ENCODE assay signal across 8 mouse cellular contexts in the genomic region with DNA sequence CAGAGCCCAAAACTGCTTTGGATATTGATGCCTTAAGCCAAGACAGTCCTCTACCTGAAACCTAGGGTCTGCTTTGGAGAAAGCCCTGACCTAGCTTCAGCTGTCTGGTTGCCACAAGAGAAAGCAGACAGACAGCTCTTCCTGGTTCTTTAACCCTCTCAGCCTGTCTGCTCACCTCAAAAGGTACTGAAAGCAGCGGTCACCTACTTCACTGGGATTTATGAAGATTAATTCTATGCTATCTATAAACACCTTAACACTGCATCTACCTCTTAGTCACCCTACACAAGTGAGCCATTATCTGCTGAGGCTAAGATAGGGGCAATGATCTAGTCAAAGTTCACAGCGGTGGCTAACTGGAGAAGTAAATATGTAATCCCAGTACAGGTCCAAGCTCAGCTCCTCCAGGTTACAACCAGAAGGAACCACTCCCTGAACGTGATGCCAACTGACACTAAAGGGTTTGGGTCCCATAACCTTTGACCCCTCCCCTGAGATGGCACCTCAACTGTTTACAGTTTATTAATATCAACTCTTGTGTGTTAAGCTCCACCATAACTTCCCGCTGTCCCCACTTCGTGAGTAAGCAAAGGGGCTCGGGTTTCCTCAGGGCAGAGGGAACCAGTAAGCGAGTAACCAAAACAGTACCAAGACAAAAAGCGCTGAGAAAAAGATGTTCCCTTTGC. TPM values are rescaled to one million over a fixed set of nuclear protein-coding genes. Genes with fewer than 3 reads are reported as not detected.
A peak's percentile ranks its signal among the peaks of the same experiment; 100 is the strongest.
DNase-seq lines count a peak whose midpoint lies in the region; ATAC-seq and TF ChIP-seq lines count a peak whose summit lies in the region.

No protein-coding gene starts in this region.

- no peak for DNase-seq in lung, adult 2 months
- no peak for DNase-seq in lung, postnatal 36 days
- peak; percentile 62 for DNase-seq in kidney, adult 18-20 months
- DNase-seq in lung, postnatal 14 days: peak; percentile 7
- DNase-seq in left cerebral cortex, adult 18-20 months (ENCODE audit: low spot score in 2 of 2): no peak
- no peak for DNase-seq in frontal cortex, postnatal 14 days (ENCODE audit: low spot score in 2 of 2)
- DNase-seq in right cerebral cortex, postnatal 14 days: no peak

- H3K4me1 ChIP-seq in lung, adult 2 months (ENCODE audit: control insufficient read depth, insufficient read depth, low read length): peaks cover 17% of the 10 kb centered on the region

- no peak for TF ChIP-seq POLR2A in lung, adult 2 months (IDR thresholded peaks at IDR 0.05; ENCODE audit: borderline replicate concordance, extremely low read depth, low read depth, low read length)

- peak overlapping the region; percentile 86 for H3K4me3 ChIP-seq in lung, adult 2 months (replicated peaks; ENCODE audit: extremely low read depth, low read depth, low read length)

- ATAC-seq in erythroblast, adult 5-6 weeks (replicated peaks; ENCODE audit: low FRiP score, poor library complexity, severe bottlenecking): peak; percentile 13; the same call in 1 of the 2 replicates

- no peak for TF ChIP-seq CTCF in lung, adult 2 months (IDR thresholded peaks at IDR 0.05; ENCODE audit: insufficient read depth, low read length)

- WGBS in lung, adult 2 months: 19% methylated on average over 8 of the region's 8 CpGs

RNA-seq across cellular contexts. Expression of a gene that starts 1.2 kb away (rescaled TPM):
- 11.5 and 17.2 TPM in 2 replicates for polyA plus RNA-seq in lung, adult 2 months (2012; rRNA removed)
- total RNA-seq in erythroblast, adult 5-6 weeks (2015; ENCODE audit: low replicate concordance): 13.4 and 19.6 TPM in 2 replicates
- total RNA-seq in erythroblast, adult 5-6 weeks (2017; ENCODE audit: low replicate concordance): 17.9 and 18.8 TPM in 2 replicates
- 10 to 100 TPM; 66.6 TPM for total RNA-seq in left cerebral cortex, adult 18-20 months (2021)

RNA-seq across cellular contexts. Expression of a gene that starts 1.6 kb away (rescaled TPM):
- polyA plus RNA-seq in lung, adult 2 months (2012; rRNA removed): 37.0 and 49.1 TPM in 2 replicates
- 94.3 and 113 TPM in 2 replicates for total RNA-seq in erythroblast, adult 5-6 weeks (2015; ENCODE audit: low replicate concordance)
- total RNA-seq in erythroblast, adult 5-6 weeks (2017; ENCODE audit: low replicate concordance): 180 and 191 TPM in 2 replicates
- total RNA-seq in left cerebral cortex, adult 18-20 months (2021): 10 to 100 TPM; 15.3 to 15.9 TPM

RNA-seq across cellular contexts. Expression of a gene that starts 43.9 kb away (rescaled TPM):
- 0.30 and 0.36 TPM in 2 replicates for polyA plus RNA-seq in lung, adult 2 months (2012; rRNA removed)
- not detected in 2 replicates for total RNA-seq in erythroblast, adult 5-6 weeks (2015; ENCODE audit: low replicate concordance)
- total RNA-seq in erythroblast, adult 5-6 weeks (2017; ENCODE audit: low replicate concordance): not detected in 2 replicates
- 10 to 100 TPM; 10.2 to 10.5 TPM for total RNA-seq in left cerebral cortex, adult 18-20 months (2021)

RNA-seq across cellular contexts. Expression of a gene that starts 45.2 kb away (rescaled TPM):
- polyA plus RNA-seq in lung, adult 2 months (2012; rRNA removed): 1.8 and 2.2 TPM in 2 replicates
- total RNA-seq in erythroblast, adult 5-6 weeks (2015; ENCODE audit: low replicate concordance): 1.3 and 3.6 TPM in 2 replicates
- total RNA-seq in erythroblast, adult 5-6 weeks (2017; ENCODE audit: low replicate concordance): not detected in 2 replicates
- 1 to 10 TPM; 3.6 to 4.1 TPM for total RNA-seq in left cerebral cortex, adult 18-20 months (2021)

Comparison
In these comparisons a context has a peak if more than half of its experiments do, and no peak if none do; other contexts are left out.
1. DNase-seq: peak in kidney, adult 18-20 months (single experiment) and lung, postnatal 14 days (single experiment); none in lung, adult 2 months (single experiment), lung, postnatal 36 days (single experiment), left cerebral cortex, adult 18-20 months (0 of 2), frontal cortex, postnatal 14 days (0 of 2) and right cerebral cortex, postnatal 14 days (single experiment).
2. RNA of a gene that starts 1.6 kb away (total RNA-seq): 94.3 to 191 TPM in erythroblast, adult 5-6 weeks; 15.3 to 15.9 TPM in left cerebral cortex, adult 18-20 months; every median in the first group is over 4 times any median in the second.
3. RNA of a gene that starts 43.9 kb away (total RNA-seq): 10.2 to 10.5 TPM in left cerebral cortex, adult 18-20 months; not detected in erythroblast, adult 5-6 weeks; every median in the first group is over 10 times any median in the second.